Mouse (Mus musculus) megakaryocyte, embryonic 14.5 days (primary cell): Measurements from ENCODE around the gene Clcn7. TPM values are rescaled to one million over a fixed set of nuclear protein-coding genes. Genes with fewer than 3 reads are reported as not detected.

Experiments
- H3K27me3 ChIP-seq: replicated peaks from 2 replicates; pipeline ENCODE3; 2012; ENCODE audit warnings: inconsistent platforms
- H3K36me3 ChIP-seq: replicated peaks from 2 replicates; pipeline ENCODE3; 2012; ENCODE audit warnings: low read length, inconsistent platforms, mixed read lengths
- H3K4me1 ChIP-seq: 2 replicates; pipeline ENCODE4 v1.6.1; 2012; ENCODE audit warnings: inconsistent platforms
- H3K4me3 ChIP-seq: replicated peaks from 2 replicates; pipeline ENCODE3; 2012; ENCODE audit warnings: moderate library complexity, mild to moderate bottlenecking, inconsistent platforms
- H3K9me3 ChIP-seq: 2 replicates; pipeline ENCODE4 v1.6.1; 2012; ENCODE audit warnings: inconsistent platforms
- FLI1 ChIP-seq: IDR thresholded peaks from 2 replicates; pipeline ENCODE4 v1.6.1; 2012; ENCODE audit warnings: low read length, inconsistent platforms, mixed read lengths
- GATA1 ChIP-seq: IDR thresholded peaks from 3 replicates; pipeline ENCODE4 v1.6.1; 2012; ENCODE audit warnings: mixed read lengths, low read length, inconsistent platforms, borderline replicate concordance
- polyA plus RNA-seq: library from polyadenylated mRNA; stranded (reverse); fragments of >175 nt; gene quantifications from 2 replicates; pipeline ENCODE4 v1.2.3, GENCODE M21; 2012; ENCODE audit warnings: low replicate concordance; ENCODE audit not compliant: insufficient read depth

Gene Clcn7
- polyA plus RNA-seq, 1 experiment = 17.8 TPM

- Histone ChIP-seq H3K4me3 (peak overlapping the region; percentile 84), H3K9me3 (no peaks in the 10 kb centered on the region), H3K27me3 (peaks cover 22% of the 10 kb centered on the region), H3K4me1 (peaks cover 22% of the 10 kb centered on the region), H3K36me3 (no peaks in the 10 kb centered on the region)
- no peak for TF ChIP-seq FLI1
- no peak for TF ChIP-seq GATA1
Measured at GRCm38 (mm10) chr17:25127079-25127478, 6.1 kb upstream of the Clcn7 start.

GRCm38 (mm10) chr17:25127681-25128080 is 5.5 kb upstream of the Clcn7 start:
- peaks cover 17% of the 10 kb centered on the region for H3K27me3 ChIP-seq
- H3K36me3 ChIP-seq = no peaks in the 10 kb centered on the region
- H3K4me3 ChIP-seq = no peak overlapping the region
- no peaks in the 10 kb centered on the region for H3K9me3 ChIP-seq
- peaks cover 22% of the 10 kb centered on the region for H3K4me1 ChIP-seq
- no peak for TF ChIP-seq GATA1
- no peak for TF ChIP-seq FLI1

GRCm38 (mm10) chr17:25130060-25130459 is 3.1 kb upstream of the Clcn7 start:
- peaks cover 2% of the 10 kb centered on the region for H3K27me3 ChIP-seq
- peaks cover 23% of the 10 kb centered on the region for H3K4me1 ChIP-seq
- no peak overlapping the region for H3K4me3 ChIP-seq
- H3K36me3 ChIP-seq = no peaks in the 10 kb centered on the region
- TF ChIP-seq FLI1 (no peak), GATA1 (no peak)
- no peaks in the 10 kb centered on the region for H3K9me3 ChIP-seq

- Histone ChIP-seq H3K4me1 (peaks cover 48% of the 10 kb centered on the region), H3K27me3 (no peaks in the 10 kb centered on the region), H3K36me3 (peaks cover 33% of the 10 kb centered on the region), H3K4me3 (peak overlapping the region; percentile 38), H3K9me3 (no peaks in the 10 kb centered on the region)
- no peak for TF ChIP-seq FLI1
- TF ChIP-seq GATA1 = no peak
Measured at GRCm38 (mm10) chr17:25135622-25136021, 2.4 kb downstream of the Clcn7 start.

- no peak for TF ChIP-seq FLI1
- Histone ChIP-seq H3K4me3 (no peak overlapping the region), H3K4me1 (peaks cover 64% of the 10 kb centered on the region), H3K27me3 (no peaks in the 10 kb centered on the region), H3K36me3 (peaks cover 54% of the 10 kb centered on the region), H3K9me3 (no peaks in the 10 kb centered on the region)
Measured at GRCm38 (mm10) chr17:25138803-25139202, 5.6 kb downstream of the Clcn7 start.

GRCm38 (mm10) chr17:25139960-25140359 is 6.8 kb downstream of the Clcn7 start:
- TF ChIP-seq FLI1 = no peak
- no peak for TF ChIP-seq GATA1
- no peaks in the 10 kb centered on the region for H3K9me3 ChIP-seq
- H3K27me3 ChIP-seq = no peaks in the 10 kb centered on the region
- peaks cover 65% of the 10 kb centered on the region for H3K36me3 ChIP-seq
- no peak overlapping the region for H3K4me3 ChIP-seq
- peaks cover 60% of the 10 kb centered on the region for H3K4me1 ChIP-seq

- H3K4me1 ChIP-seq = no peaks in the 10 kb centered on the region
- H3K36me3 ChIP-seq = peaks cover 56% of the 10 kb centered on the region
- TF ChIP-seq FLI1 (no peak), GATA1 (no peak)
- H3K9me3 ChIP-seq = no peaks in the 10 kb centered on the region
- H3K27me3 ChIP-seq = peaks cover 26% of the 10 kb centered on the region
- H3K4me3 ChIP-seq = peak within 1 kb of the TSS; percentile 57
Measured at GRCm38 (mm10) chr17:25162161-25162560, 29.0 kb downstream of the Clcn7 start, which contains the start of gene Ccdc154. Gene Ccdc154 (plus strand): TSS chr17:25162461.

- peaks cover 46% of the 10 kb centered on the region for H3K36me3 ChIP-seq
- no peak for TF ChIP-seq GATA1
- H3K27me3 ChIP-seq = peaks cover 38% of the 10 kb centered on the region
- H3K9me3 ChIP-seq = no peaks in the 10 kb centered on the region
- no peaks in the 10 kb centered on the region; the same call in 1 of the 2 replicates for H3K4me1 ChIP-seq
- peak overlapping the region; percentile 57 for H3K4me3 ChIP-seq
Measured at GRCm38 (mm10) chr17:25163387-25163786, 30.2 kb downstream of the Clcn7 start.

GRCm38 (mm10) chr17:25164770-25165169 is 31.6 kb downstream of the Clcn7 start:
- Histone ChIP-seq H3K4me1 (no peaks in the 10 kb centered on the region; the same call in 1 of the 2 replicates), H3K27me3 (peaks cover 49% of the 10 kb centered on the region), H3K4me3 (no peak overlapping the region), H3K9me3 (no peaks in the 10 kb centered on the region), H3K36me3 (peaks cover 36% of the 10 kb centered on the region)
- TF ChIP-seq FLI1 = no peak
- TF ChIP-seq GATA1 = no peak

GRCm38 (mm10) chr17:25165970-25166671 is 32.9 kb downstream of the Clcn7 start:
- TF ChIP-seq FLI1 (no peak), GATA1 (no peak)
- Histone ChIP-seq H3K36me3 (peaks cover 23% of the 10 kb centered on the region), H3K4me3 (no peak overlapping the region), H3K27me3 (peaks cover 57% of the 10 kb centered on the region), H3K4me1 (no peaks in the 10 kb centered on the region; the same call in 1 of the 2 replicates), H3K9me3 (no peaks in the 10 kb centered on the region)

GRCm38 (mm10) chr17:25169706-25170105 is 36.5 kb downstream of the Clcn7 start:
- Histone ChIP-seq H3K4me1 (peaks cover 4% of the 10 kb centered on the region; the same call in 1 of the 2 replicates), H3K36me3 (no peaks in the 10 kb centered on the region), H3K4me3 (no peak overlapping the region), H3K27me3 (peaks cover 79% of the 10 kb centered on the region), H3K9me3 (no peaks in the 10 kb centered on the region)
- TF ChIP-seq FLI1 = no peak
- TF ChIP-seq GATA1 = no peak
